Mouse (Mus musculus) heart, embryonic 15.5 days (tissue): ENCODE data around the gene Fam168a. TPM values are rescaled to one million over a fixed set of nuclear protein-coding genes. Genes with fewer than 3 reads are reported as not detected.

Experiments used
- ATAC-seq: fragments of 200-750 bp; cut with Nextera tagmentation; replicated peaks from 2 replicates; pipeline ENCODE4 v1.8.0; 2017; ENCODE audit warnings: low read depth, moderate TSS enrichment; ENCODE audit not compliant: insufficient number of reproducible peaks, insufficient read depth, low FRiP score
- H3K27ac ChIP-seq: fragments of 300-500 bp; sonication (generic); 2 replicates; pipeline ENCODE4 v1.5.1; 2015; ENCODE audit warnings: mild to moderate bottlenecking, inconsistent platforms
- H3K27me3 ChIP-seq: fragments of 300-500 bp; sonication (generic); 2 replicates; pipeline ENCODE4 v1.6.1; 2015; ENCODE audit warnings: inconsistent platforms
- H3K36me3 ChIP-seq: fragments of 300-500 bp; sonication (generic); 2 replicates; pipeline ENCODE4 v1.6.1; 2015; ENCODE audit warnings: mild to moderate bottlenecking, inconsistent platforms
- H3K4me1 ChIP-seq: fragments of 300-500 bp; sonication (generic); replicated peaks from 2 replicates; pipeline ENCODE4 v1.6.1; 2015; ENCODE audit warnings: inconsistent platforms
- H3K4me2 ChIP-seq: fragments of 300-500 bp; sonication (generic); 2 replicates; pipeline ENCODE4 v1.6.1; 2015; ENCODE audit warnings: inconsistent platforms, mild to moderate bottlenecking, moderate library complexity
- H3K4me3 ChIP-seq: fragments of 300-500 bp; sonication (generic); 2 replicates; pipeline ENCODE4 v1.5.1; 2015; ENCODE audit warnings: mild to moderate bottlenecking, inconsistent platforms
- H3K9ac ChIP-seq: fragments of 300-500 bp; sonication (generic); 2 replicates; pipeline ENCODE4 v1.6.1; 2015; ENCODE audit warnings: mild to moderate bottlenecking, inconsistent platforms
- H3K9me3 ChIP-seq: fragments of 300-500 bp; sonication (generic); replicated peaks from 2 replicates; pipeline ENCODE4 v1.6.1; 2016; ENCODE audit warnings: inconsistent platforms
- WGBS: fragments of 180-500 bp; shearing (Covaris S2); methylation state at CpG from one replicate; pipeline ENCODE4 v1.1.7; 2015; ENCODE audit warnings: mixed read lengths; 5-methylcytosine and 5-hydroxymethylcytosine counted together
- polyA plus RNA-seq: library from polyadenylated mRNA; unstranded; fragments of >200 nt; fragmentation: Nextera tagmentation; extraction: Ambion mirVana; gene quantifications from 2 replicates; pipeline ENCODE4 v1.2.1, GENCODE M21; 2015

The Fam168a gene
- polyA plus RNA-seq, 1 experiment from 2014 or later: 28.3 TPM

GRCm38 (mm10) chr7:100855795-100856573, 149.5 kb downstream of the Fam168a start:
- peaks cover 69% of the 10 kb centered on the region for H3K4me1 ChIP-seq
- H3K27ac ChIP-seq: peak overlapping the region; percentile 38; the same call in 1 of the 2 replicates
- H3K27me3 ChIP-seq: no peaks in the 10 kb centered on the region
- 0 out of 2 replicates have a peak overlapping the region, but pooled peaks have one; percentile 2 for H3K4me3 ChIP-seq
- no peaks in the 10 kb centered on the region for H3K9me3 ChIP-seq
- peak; percentile 23; the same call in 1 of the 2 replicates for ATAC-seq
- peak overlapping the region; percentile 2; the same call in 1 of the 2 replicates for H3K4me2 ChIP-seq
- H3K9ac ChIP-seq: no peak overlapping the region
- 49% methylated on average over 5 of the region's 5 CpGs for WGBS
- H3K36me3 ChIP-seq: no peaks in the 10 kb centered on the region

DNA sequence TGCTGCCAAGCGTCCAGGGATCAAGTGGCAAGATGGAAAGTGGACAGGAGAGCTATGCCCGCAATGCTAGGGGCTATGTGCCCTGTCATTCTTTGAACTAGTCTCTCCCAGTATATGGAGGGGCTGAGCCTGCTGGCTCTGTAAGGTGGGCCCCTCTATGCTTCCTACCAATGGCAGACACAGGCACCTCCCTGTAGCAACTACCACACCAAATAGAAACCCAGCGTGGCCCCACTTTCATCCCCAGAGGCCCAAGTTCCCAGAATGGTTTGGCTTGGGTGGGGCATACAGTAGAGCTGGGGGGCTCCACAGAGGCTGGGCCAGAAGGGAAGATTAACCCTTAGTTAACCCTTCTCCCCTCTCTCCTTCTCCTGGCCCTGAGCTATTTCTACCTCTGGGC, 154.0 kb downstream of the Fam168a start:
- no peaks in the 10 kb centered on the region for H3K9me3 ChIP-seq
- H3K9ac ChIP-seq: no peak overlapping the region
- no peak overlapping the region for H3K4me2 ChIP-seq
- H3K36me3 ChIP-seq: no peaks in the 10 kb centered on the region
- peaks cover 43% of the 10 kb centered on the region for H3K4me1 ChIP-seq
- no peak for ATAC-seq
- WGBS: 71% methylated on average over 3 of the region's 3 CpGs
- H3K27me3 ChIP-seq: no peaks in the 10 kb centered on the region
- no peak overlapping the region for H3K4me3 ChIP-seq
- no peak overlapping the region for H3K27ac ChIP-seq

- Histone ChIP-seq H3K4me2 (peak overlapping the region; percentile 98; the same call in 1 of the 2 replicates), H3K27me3 (no peaks in the 10 kb centered on the region), H3K4me1 (peaks cover 38% of the 10 kb centered on the region), H3K36me3 (no peaks in the 10 kb centered on the region), H3K9ac (no peak overlapping the region), H3K9me3 (no peaks in the 10 kb centered on the region), H3K4me3 (no peak overlapping the region), H3K27ac (no peak overlapping the region)
- no peak for ATAC-seq
- WGBS: 90% methylated on average over 5 of the region's 5 CpGs
Measured at GRCm38 (mm10) chr7:100861209-100861608, 154.8 kb downstream of the Fam168a start.

DNA sequence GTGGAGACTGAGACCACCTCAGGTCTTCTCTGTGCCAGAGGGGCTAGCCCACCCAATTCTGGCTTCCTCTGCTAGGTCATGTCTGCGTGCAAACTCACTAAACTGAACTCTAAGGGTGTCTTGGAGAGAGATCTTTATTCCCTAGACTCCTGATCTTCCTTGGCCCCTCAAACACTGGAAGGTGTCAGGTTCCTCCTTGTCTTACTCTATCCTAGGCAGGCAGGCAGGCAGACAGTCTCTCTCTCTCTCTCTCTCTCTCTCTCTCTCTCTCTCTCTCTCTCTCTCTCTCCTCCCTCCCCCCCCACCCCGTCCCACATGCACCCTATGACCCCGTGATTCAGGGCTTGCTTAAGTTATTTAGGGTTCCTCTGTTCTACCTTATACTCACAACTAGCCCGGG, 155.9 kb downstream of the Fam168a start:
- WGBS: 8% methylated on average over 4 of the region's 4 CpGs
- no peak for ATAC-seq
- Histone ChIP-seq H3K4me2 (peak overlapping the region; percentile 98), H3K4me3 (peak overlapping the region; percentile 81), H3K27me3 (no peaks in the 10 kb centered on the region), H3K9ac (peak overlapping the region; percentile 88), H3K4me1 (peaks cover 38% of the 10 kb centered on the region), H3K36me3 (no peaks in the 10 kb centered on the region), H3K27ac (peak overlapping the region; percentile 81), H3K9me3 (no peaks in the 10 kb centered on the region)

GRCm38 (mm10) chr7:100862828-100863638, 156.6 kb downstream of the Fam168a start, which contains the start of gene Relt:
Gene Relt (minus strand): TSS chr7:100863446.
- Histone ChIP-seq H3K4me1 (peaks cover 39% of the 10 kb centered on the region), H3K9ac (peak within 1 kb of the TSS; percentile 88), H3K4me2 (peak within 1 kb of the TSS; percentile 98), H3K27me3 (no peaks in the 10 kb centered on the region), H3K9me3 (no peaks in the 10 kb centered on the region), H3K4me3 (peak within 1 kb of the TSS; percentile 81), H3K36me3 (no peaks in the 10 kb centered on the region), H3K27ac (peak within 1 kb of the TSS; percentile 81)
- 1% methylated on average over 87 of the region's 91 CpGs for WGBS
- peak; percentile 90 for ATAC-seq

DNA sequence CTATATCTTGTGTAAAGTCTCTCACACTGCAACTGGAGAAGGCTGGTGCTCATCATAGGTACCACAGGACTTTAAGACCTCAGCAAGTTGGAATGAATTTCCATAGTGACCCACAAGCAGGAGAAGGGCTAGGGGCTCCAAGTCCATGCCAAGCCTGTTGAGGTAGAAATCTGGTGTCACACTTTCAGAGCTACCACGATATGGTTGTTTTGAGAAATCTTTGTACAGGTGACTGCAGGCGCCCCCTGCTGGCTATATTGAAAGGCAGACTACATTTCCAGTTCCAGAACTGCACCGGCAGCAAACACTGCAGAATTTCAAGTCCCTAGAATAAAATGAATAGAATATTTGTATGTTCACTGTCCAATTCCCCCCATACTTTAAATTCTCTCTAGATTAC, 160.2 kb downstream of the Fam168a start:
- Histone ChIP-seq H3K4me1 (peaks cover 32% of the 10 kb centered on the region), H3K9ac (no peak overlapping the region), H3K27ac (no peak overlapping the region), H3K36me3 (peaks cover 3% of the 10 kb centered on the region; the same call in 1 of the 2 replicates), H3K27me3 (no peaks in the 10 kb centered on the region), H3K9me3 (no peaks in the 10 kb centered on the region), H3K4me2 (no peak overlapping the region), H3K4me3 (no peak overlapping the region)
- 7% methylated on average over 3 of the region's 3 CpGs for WGBS
- ATAC-seq: no peak

DNA sequence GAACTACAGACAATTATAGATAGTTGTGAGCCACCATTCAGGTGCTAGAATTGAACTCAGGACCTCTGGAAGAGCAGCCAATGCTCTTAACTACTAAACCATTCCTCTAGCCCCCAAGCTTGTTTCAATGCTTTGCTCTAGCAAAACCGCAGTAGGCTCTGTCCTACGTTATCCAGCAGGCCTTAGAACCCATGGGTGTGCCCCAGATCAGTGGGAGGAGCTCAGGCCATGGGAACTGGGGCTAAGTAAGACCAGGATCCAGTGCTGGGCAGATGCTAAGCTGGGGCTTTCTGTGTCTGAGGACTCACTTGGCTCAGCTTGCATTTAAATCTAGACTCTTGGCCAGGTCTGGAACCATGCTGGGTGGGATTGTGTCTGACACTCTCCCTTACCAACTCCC, 161.1 kb downstream of the Fam168a start:
- no peak overlapping the region for H3K27ac ChIP-seq
- peaks cover 32% of the 10 kb centered on the region for H3K4me1 ChIP-seq
- no peak overlapping the region for H3K4me3 ChIP-seq
- ATAC-seq: no peak
- H3K9ac ChIP-seq: no peak overlapping the region
- WGBS: 38% methylated on average over 2 of the region's 2 CpGs
- H3K4me2 ChIP-seq: no peak overlapping the region
- H3K9me3 ChIP-seq: no peaks in the 10 kb centered on the region
- H3K36me3 ChIP-seq: peaks cover 11% of the 10 kb centered on the region
- H3K27me3 ChIP-seq: no peaks in the 10 kb centered on the region

DNA sequence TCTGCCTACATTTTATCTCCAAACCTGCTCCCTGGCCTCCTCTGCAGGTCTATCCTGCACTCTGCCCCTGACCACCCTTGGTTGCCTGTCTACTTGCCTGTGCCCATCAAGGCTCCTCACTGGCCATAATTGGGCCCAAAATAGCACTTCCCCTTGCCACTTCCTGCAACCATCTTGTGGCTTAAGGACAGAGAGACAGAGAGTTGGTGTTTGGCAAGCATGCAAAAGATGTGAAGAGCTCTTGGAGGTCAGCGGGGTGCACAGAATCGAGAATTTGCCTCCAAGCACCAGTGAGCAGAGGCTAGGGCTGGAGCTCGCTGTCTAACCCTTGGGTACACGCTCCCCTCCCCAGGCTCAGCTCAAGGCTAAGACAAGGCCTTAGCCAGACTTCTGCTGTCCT, 162.1 kb downstream of the Fam168a start:
- Histone ChIP-seq H3K4me3 (no peak overlapping the region), H3K27me3 (no peaks in the 10 kb centered on the region), H3K4me2 (no peak overlapping the region), H3K4me1 (peaks cover 30% of the 10 kb centered on the region), H3K36me3 (peaks cover 17% of the 10 kb centered on the region), H3K9me3 (no peaks in the 10 kb centered on the region), H3K27ac (no peak overlapping the region), H3K9ac (no peak overlapping the region)
- no peak for ATAC-seq
- WGBS: 48% methylated on average over 4 of the region's 4 CpGs

- H3K4me1 ChIP-seq: peaks cover 30% of the 10 kb centered on the region
- no peak overlapping the region for H3K9ac ChIP-seq
- H3K4me2 ChIP-seq: no peak overlapping the region
- H3K27ac ChIP-seq: no peak overlapping the region
- 88% methylated on average over 8 of the region's 8 CpGs for WGBS
- no peak overlapping the region for H3K4me3 ChIP-seq
- no peak for ATAC-seq
- H3K36me3 ChIP-seq: peaks cover 17% of the 10 kb centered on the region
- no peaks in the 10 kb centered on the region for H3K9me3 ChIP-seq
- no peaks in the 10 kb centered on the region for H3K27me3 ChIP-seq
Measured at GRCm38 (mm10) chr7:100869877-100870629, 163.6 kb downstream of the Fam168a start.

- H3K36me3 ChIP-seq: peaks cover 19% of the 10 kb centered on the region
Measured at GRCm38 (mm10) chr7:100871355-100871754, 164.9 kb downstream of the Fam168a start.

DNA sequence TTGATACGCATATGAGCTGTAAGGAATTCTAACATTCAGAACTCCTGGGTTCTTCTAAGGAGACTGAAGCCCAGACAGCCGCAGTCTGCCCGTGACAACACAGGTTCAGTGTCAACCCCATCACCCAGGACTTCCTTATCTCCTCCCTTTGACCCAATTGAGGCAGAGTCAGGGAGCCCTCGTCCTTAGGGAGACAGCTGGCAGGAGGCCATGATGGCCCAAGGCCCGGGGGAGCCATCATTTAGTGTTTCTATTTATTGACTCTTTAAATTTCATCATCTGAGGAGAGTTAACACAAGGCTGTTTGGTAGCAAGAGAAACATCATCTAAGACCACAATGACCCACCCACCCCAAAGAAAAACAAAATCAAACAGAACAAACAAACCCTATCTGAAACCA, 165.5 kb downstream of the Fam168a start:
- H3K9ac ChIP-seq: no peak overlapping the region
- H3K9me3 ChIP-seq: no peaks in the 10 kb centered on the region
- no peak overlapping the region for H3K27ac ChIP-seq
- no peak overlapping the region for H3K4me3 ChIP-seq
- no peak for ATAC-seq
- H3K27me3 ChIP-seq: no peaks in the 10 kb centered on the region
- H3K4me2 ChIP-seq: no peak overlapping the region
- H3K4me1 ChIP-seq: peaks cover 38% of the 10 kb centered on the region
- WGBS: 47% methylated on average over 5 of the region's 5 CpGs
- H3K36me3 ChIP-seq: peaks cover 20% of the 10 kb centered on the region

More at GRCm38 (mm10) chr7:100871355-100871754, 164.9 kb downstream of the Fam168a start:
- Histone ChIP-seq H3K4me2 (no peak overlapping the region), H3K9ac (no peak overlapping the region), H3K4me3 (no peak overlapping the region), H3K4me1 (peaks cover 35% of the 10 kb centered on the region), H3K27ac (no peak overlapping the region), H3K27me3 (no peaks in the 10 kb centered on the region), H3K9me3 (no peaks in the 10 kb centered on the region)
- ATAC-seq: no peak
- WGBS: 90% methylated on average over 4 of the region's 4 CpGs
